Mouse (Mus musculus) heart, adult 11 months (tissue): ENCODE results near the gene Col9a1.
A peak's percentile ranks its signal among the peaks of the same experiment; 100 is the strongest.

Source experiments
- DNase-seq: peaks from one replicate; pipeline ENCODE4 v3.0.0; 2022

Col9a1 gene

GRCm38 (mm10) chr1:24177224-24177851, at the start of gene Col9a1:
Gene Col9a1 (plus strand): TSS chr1:24177610.
- peak; percentile 51 for DNase-seq

GRCm38 (mm10) chr1:24127866-24128265, 49.5 kb upstream of the Col9a1 start:
- DNase-seq: no peak

DNA sequence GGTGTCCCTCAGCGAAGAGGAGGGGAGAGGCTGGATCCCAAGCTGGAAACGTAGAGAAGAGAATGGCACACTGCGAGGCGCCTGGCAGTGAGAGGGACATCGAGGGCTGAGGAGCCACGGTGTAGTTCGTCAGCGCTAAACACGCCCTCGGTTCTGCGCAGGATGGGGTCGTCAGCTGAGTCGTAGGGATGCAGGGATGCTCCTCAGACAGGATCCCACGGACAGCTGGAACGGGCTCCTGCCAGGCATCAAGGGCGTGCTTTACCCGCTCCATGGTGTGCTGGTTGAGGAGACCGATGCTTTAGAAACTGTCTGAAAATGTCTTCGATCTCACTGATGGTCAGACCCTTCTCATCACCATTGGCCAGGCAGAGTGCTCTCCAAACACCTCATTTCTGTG, 43.6 kb upstream of the Col9a1 start:
- DNase-seq: no peak

GRCm38 (mm10) chr1:24134792-24135191, 42.6 kb upstream of the Col9a1 start:
- no peak for DNase-seq

- no peak for DNase-seq
Observed at GRCm38 (mm10) chr1:24137133-24137532, 40.3 kb upstream of the Col9a1 start.

GRCm38 (mm10) chr1:24140555-24140954, 36.9 kb upstream of the Col9a1 start:
- DNase-seq: no peak

DNA sequence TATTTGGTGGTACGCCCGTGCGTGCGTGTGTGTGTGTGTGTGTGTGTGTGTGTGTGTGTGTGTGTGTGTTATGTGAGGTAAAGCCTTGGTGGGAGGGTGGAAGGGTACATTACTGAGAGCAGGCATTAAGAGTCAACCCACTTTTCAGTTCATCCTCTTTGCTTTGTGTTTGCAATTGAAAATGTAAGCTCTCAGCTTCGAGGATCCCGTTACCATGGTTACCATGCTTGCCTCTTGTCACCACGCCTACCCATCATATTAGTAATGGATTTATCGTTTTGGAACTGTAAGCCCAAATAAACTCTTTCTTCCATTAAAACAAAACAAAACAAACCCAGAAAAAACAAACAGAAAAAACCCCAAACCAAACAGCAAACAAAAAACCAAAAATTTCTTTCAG, 33.9 kb upstream of the Col9a1 start:
- no peak for DNase-seq

GRCm38 (mm10) chr1:24157751-24158150, 19.7 kb upstream of the Col9a1 start:
- no peak for DNase-seq

GRCm38 (mm10) chr1:24169410-24169809, 8.0 kb upstream of the Col9a1 start:
- no peak for DNase-seq

DNA sequence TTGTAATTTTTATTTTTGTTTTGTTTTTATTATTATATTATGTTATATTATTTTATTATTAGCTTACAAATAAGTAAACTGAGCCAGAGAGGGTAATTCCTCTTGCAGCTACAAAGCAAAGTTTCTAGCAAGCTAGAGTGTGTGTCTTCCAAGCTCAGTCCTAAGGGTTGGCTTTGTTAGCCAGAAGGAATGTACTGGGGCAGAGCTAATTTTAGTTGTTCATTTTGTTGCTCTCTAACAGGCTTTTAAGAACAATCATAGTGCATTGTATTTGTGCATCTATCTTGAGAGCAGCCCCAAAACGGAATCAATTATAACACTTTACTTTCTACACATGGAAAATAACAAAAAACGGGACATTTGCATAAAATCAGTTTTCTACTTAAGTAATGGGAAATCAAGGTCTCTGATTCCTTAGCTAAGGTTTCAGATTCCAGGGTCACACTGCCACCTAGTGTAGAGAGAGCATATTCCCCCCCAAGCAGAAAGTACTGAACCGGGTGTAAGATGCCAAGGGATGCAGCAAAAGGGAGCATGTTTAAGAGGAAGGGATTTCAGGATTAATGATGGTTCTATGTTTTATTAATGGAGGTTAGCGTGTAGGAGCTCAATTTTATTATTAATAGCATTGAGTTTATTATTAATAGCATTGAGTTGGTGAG, 6.1 kb upstream of the Col9a1 start:
- DNase-seq: no peak

DNA sequence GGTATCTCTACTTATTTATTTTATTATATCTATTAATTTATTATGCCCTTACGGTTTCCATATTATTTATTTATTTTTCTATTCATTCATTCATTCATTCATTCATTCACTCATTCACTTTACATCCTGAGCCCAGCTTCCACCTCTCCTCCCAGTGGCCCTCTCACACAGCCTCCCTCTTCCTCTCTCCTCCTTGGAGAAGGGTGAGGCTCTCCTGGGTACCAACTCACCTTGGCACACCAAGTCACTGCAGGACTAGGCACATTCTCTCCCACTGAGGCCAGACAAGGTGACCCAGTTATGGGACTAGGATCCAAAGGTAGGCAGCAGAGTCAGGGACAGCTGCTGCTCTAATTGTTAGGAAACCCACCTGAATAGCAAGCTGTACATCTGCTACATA, 5.5 kb upstream of the Col9a1 start:
- DNase-seq: no peak

- DNase-seq: no peak
Observed at GRCm38 (mm10) chr1:24172656-24173055, 4.8 kb upstream of the Col9a1 start.

- no peak for DNase-seq
Observed at GRCm38 (mm10) chr1:24175761-24176160, 1.6 kb upstream of the Col9a1 start.

DNA sequence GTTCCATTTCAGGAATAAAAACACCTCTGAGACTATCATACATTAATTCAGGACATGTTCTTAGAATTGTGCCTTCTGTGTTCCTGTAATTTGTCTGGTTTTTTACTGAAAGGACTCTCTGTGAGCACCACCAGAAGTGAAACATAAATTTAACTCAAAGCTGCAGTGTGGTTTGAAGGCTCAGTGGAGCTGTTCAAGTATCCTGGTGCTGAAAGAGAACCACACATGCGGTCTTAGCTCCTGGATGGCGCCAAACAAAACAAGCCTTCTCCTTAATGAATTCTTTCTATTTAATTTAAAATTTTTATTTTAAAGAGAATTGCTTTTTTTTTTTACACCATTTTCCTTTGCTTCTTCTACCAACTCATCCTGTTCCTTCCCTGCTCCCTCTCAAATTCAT, 2.4 kb downstream of the Col9a1 start:
- DNase-seq: no peak

- no peak for DNase-seq
Observed at GRCm38 (mm10) chr1:24184981-24185380, 7.6 kb downstream of the Col9a1 start.

- DNase-seq: no peak
Observed at GRCm38 (mm10) chr1:24186964-24187363, 9.6 kb downstream of the Col9a1 start.

DNA sequence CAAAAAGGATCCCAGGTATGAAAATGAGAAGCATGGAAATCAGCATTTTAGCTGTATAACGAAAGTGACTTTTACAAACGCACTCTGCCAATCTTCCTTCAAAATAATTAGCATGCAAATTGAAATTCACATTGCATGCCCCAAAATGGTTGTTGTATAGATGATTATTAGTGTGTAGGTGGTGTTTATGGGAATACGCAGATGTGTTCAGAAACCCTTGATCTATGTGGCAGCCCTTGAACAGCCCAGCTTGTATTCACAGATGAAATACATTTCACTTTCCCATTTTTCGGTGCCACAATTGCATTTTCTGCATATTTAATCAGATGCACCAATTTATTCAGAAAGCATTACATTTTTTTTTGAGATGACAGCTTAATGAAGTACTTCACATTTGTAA, 14.3 kb downstream of the Col9a1 start:
- no peak for DNase-seq

DNA sequence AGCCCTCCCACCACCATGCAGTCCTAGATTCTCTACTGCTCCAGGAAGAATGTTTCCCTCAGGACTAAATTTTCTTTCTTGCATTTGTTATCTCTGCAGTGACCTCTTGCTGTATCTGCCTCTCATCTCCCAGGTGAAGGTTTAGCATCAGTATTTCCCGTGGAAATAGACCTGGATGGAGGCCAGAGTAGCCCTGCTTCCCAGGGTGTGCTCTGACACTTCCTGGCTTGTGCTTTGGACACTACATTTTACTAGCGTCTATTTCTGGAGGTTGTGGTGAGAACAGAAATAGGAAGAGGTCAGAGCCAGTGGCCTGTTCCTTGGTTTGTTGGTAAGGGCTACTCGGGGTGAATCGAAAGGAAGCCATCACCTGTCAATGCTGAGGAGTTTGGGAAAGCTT, 16.7 kb downstream of the Col9a1 start:
- DNase-seq: no peak

DNA sequence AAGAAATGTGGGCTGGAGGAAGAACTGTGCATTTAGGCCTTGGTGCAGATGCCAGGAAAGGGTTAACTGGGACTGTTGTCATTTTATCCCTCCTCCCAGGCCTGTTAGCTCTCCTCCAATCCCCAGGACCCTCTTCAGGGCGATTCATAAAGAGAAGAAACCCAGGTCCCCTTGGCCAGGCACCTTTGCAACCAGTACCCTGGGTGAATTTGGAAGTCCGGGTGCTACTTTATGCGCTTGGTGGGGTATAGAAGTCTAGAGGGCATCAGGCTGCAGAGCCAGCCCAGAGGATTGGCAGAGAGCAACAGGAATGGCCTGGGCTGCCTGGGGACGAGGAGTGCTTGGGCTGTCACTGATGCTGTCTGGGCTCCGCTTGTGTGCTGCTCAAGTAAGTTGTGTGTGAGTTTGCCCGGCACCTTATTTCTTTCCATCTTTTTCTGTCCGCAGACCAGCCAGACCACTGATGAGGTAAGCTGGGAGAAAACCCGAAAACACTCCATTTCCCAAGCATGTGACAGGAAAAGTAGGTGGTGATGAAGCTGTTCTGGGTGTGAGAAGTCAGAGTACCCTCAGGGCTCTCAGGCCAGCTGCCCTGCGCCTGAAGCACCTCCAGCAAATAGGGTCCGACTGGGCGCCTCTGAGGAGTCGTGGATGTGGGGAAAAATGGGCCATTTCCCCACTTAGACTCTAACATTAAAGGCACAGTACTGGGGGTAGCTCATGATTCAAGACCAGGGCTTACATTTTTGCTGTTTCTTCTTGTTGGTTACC, 17.8 kb downstream of the Col9a1 start:
- DNase-seq: no peak

- DNase-seq: no peak
Observed at GRCm38 (mm10) chr1:24195951-24196517, 18.6 kb downstream of the Col9a1 start.

GRCm38 (mm10) chr1:24211621-24212385, 34.4 kb downstream of the Col9a1 start:
- DNase-seq: no peak

DNA sequence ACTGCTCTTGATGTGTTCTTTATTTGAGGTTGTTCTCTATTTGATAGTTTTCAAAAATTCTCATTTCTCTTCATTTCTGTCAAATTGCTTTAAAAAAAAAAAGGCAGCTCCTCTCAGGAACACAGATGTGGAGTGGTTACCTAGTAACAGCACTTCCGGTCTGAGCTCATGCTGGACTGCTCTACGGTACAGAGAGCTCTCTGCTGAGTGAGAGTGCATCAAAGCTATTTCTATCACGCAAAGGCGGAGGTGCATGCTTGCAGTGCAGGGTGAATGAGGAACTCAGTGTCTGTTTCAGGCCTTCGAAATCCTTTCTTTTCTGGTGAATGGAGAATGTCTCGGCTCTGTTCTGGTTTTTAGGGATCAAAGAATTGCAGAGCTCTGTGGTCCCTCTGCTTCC, 41.6 kb downstream of the Col9a1 start:
- DNase-seq: no peak

- no peak for DNase-seq
Observed at GRCm38 (mm10) chr1:24222231-24222630, 44.8 kb downstream of the Col9a1 start.
